Mouse (Mus musculus) liver, embryonic 16.5 days (tissue): Measurements from ENCODE around the gene Tmem33. TPM values are rescaled to one million over a fixed set of nuclear protein-coding genes. Genes with fewer than 3 reads are reported as not detected.

Experiments used
- ATAC-seq: fragments of 200-750 bp; cut with Nextera tagmentation; 2 replicates; pipeline ENCODE4 v1.8.0; 2017; ENCODE audit warnings: low read depth, mild to moderate bottlenecking, moderate number of reproducible peaks, moderate library complexity
- H3K27ac ChIP-seq: fragments of 300-500 bp; sonication (generic); 2 replicates; pipeline ENCODE4 v1.5.1; 2014; ENCODE audit warnings: mild to moderate bottlenecking, low read length
- H3K27me3 ChIP-seq: fragments of 300-500 bp; sonication (generic); 2 replicates; pipeline ENCODE4 v1.6.1; 2014; ENCODE audit warnings: low read depth, low read length, mixed read lengths; ENCODE audit not compliant: control insufficient read depth, insufficient read depth
- H3K36me3 ChIP-seq: fragments of 300-500 bp; sonication (generic); 2 replicates; pipeline ENCODE4 v1.6.1; 2014; ENCODE audit warnings: mild to moderate bottlenecking; ENCODE audit not compliant: control insufficient read depth, insufficient read depth
- H3K4me1 ChIP-seq: fragments of 300-500 bp; sonication (generic); 2 replicates; pipeline ENCODE4 v1.6.1; 2014; ENCODE audit warnings: low read depth, low read length, mixed read lengths; ENCODE audit not compliant: control insufficient read depth
- H3K4me2 ChIP-seq: fragments of 300-500 bp; sonication (generic); 2 replicates; pipeline ENCODE4 v1.6.1; 2014; ENCODE audit warnings: low read depth, low read length, mixed read lengths
- H3K4me3 ChIP-seq: fragments of 300-500 bp; sonication (generic); 2 replicates; pipeline ENCODE4 v1.5.1; 2014; ENCODE audit warnings: low read depth, mild to moderate bottlenecking, low read length
- H3K9ac ChIP-seq: fragments of 300-500 bp; sonication (generic); 2 replicates; pipeline ENCODE4 v1.6.1; 2014; ENCODE audit warnings: low read depth, low read length
- H3K9me3 ChIP-seq: fragments of 300-500 bp; sonication (generic); replicated peaks from 2 replicates; pipeline ENCODE4 v1.6.1; 2016; ENCODE audit warnings: low read length; ENCODE audit not compliant: control insufficient read depth
- WGBS: fragments of 180-500 bp; shearing (Covaris S2); extraction: QIAGEN DNeasy Blood & Tissue Kit; methylation state at CpG from one replicate; pipeline ENCODE4 v1.1.7; 2014; ENCODE audit not compliant: insufficient replicate concordance; 5-methylcytosine and 5-hydroxymethylcytosine counted together
- polyA plus RNA-seq: library from polyadenylated mRNA; unstranded; fragments of >200 nt; fragmentation: Nextera tagmentation; extraction: Ambion mirVana; gene quantifications from 2 replicates; pipeline ENCODE4 v1.2.1, GENCODE M21; 2015

Gene Tmem33
- polyA plus RNA-seq, 1 experiment from 2014 or later = 70.7 TPM

DNA sequence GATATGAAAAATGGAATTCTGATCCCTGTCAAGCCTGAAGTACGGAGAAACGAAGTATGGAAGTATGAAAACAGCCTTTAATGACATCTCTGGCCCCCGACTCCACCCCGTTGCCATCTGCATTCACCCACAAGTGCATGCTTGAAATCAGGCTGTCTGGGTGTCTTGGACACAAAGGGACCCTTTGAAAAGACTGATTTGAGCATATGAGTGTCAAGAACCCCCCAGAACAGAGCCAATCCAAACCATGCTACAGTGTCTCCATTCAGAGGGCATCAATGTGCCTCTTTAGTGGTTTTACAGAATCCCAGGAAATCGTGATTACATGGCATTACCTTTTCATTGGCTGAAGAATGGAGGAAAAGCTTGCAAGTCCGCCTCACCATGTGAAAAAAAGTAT lies 18.7 kb upstream of the Tmem33 start:
- H3K4me3 ChIP-seq = no peak overlapping the region
- WGBS = 56% methylated on average over 6 of the region's 6 CpGs
- no peaks in the 10 kb centered on the region for H3K4me1 ChIP-seq
- no peak overlapping the region for H3K4me2 ChIP-seq
- H3K27ac ChIP-seq = no peak overlapping the region
- H3K27me3 ChIP-seq = no peaks in the 10 kb centered on the region; the same call in 1 of the 2 replicates
- no peaks in the 10 kb centered on the region for H3K36me3 ChIP-seq
- no peaks in the 10 kb centered on the region for H3K9me3 ChIP-seq
- no peak overlapping the region for H3K9ac ChIP-seq
- no peak for ATAC-seq

DNA sequence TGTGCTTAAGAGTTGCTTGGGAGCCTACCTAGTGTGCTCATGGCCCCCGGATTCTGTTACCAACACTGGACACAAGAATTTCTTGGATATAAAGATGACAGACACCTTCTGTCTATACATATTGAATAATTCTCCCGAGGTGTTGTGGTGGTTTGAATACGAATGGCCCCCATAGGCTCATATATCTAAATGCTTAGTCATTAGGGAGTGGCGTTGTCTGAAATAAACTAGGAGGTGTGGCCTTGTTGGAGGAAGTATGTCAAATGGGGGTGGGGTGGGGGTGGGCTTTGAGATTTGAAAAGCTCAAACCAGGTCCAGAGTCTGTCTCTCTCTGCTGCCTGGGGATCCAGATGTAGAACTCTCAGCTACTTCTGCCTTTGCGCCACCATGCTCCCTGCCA lies 17.1 kb upstream of the Tmem33 start:
- no peak overlapping the region for H3K4me3 ChIP-seq
- H3K4me2 ChIP-seq = no peak overlapping the region
- no peaks in the 10 kb centered on the region; the same call in none of the 2 replicates for H3K27me3 ChIP-seq
- H3K9me3 ChIP-seq = no peaks in the 10 kb centered on the region
- ATAC-seq = no peak
- H3K4me1 ChIP-seq = no peaks in the 10 kb centered on the region
- 76% methylated on average over 5 of the region's 5 CpGs for WGBS
- no peak overlapping the region for H3K9ac ChIP-seq
- no peaks in the 10 kb centered on the region for H3K36me3 ChIP-seq
- no peak overlapping the region for H3K27ac ChIP-seq

DNA sequence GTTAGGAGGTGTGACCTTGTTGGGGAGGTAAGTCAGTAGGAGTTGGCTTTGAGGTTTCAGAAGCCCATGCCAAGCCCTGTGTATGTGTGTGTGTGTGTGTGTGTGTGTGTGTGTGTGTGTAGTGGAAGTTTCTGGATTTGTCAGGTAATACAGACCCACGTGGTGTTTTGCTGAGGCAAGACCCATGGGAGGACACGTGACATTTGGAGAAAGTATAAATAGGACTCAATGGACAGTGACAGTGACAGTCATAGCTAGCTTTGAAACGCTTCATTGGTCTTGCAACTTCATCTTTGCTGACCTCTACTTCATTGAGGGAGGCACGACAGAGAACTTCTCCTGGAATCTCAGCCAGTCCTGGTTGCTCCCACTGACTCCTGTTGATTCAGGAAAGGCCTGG lies 8.1 kb upstream of the Tmem33 start:
- Histone ChIP-seq H3K4me1 (no peaks in the 10 kb centered on the region), H3K36me3 (no peaks in the 10 kb centered on the region), H3K9ac (no peak overlapping the region), H3K4me2 (no peak overlapping the region), H3K9me3 (no peaks in the 10 kb centered on the region), H3K27ac (no peak overlapping the region), H3K4me3 (no peak overlapping the region), H3K27me3 (no peaks in the 10 kb centered on the region; the same call in 1 of the 2 replicates)
- WGBS = 47% methylated on average over 4 of the region's 4 CpGs
- no peak for ATAC-seq

DNA sequence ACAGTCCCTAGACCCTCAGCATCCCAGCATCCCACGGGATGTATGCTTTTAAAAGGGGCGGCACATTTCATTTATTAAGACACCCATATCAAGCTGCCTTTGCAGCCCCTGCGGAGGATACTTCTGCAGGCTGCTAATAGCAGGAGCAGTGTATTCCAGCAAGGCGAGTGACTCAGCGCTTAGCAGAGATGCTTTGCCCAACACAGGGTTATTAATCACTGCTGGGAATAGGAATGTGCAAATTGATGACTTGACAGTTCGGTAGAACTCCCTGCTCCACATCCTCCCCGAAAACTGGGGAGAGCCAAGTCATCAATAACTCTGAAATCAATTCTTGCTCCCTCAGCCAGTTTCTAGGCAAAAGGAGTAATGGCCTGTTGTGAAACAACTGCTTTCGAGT lies 4.7 kb upstream of the Tmem33 start:
- peaks cover 14% of the 10 kb centered on the region for H3K4me1 ChIP-seq
- no peak overlapping the region for H3K4me3 ChIP-seq
- no peak overlapping the region for H3K27ac ChIP-seq
- no peak overlapping the region for H3K9ac ChIP-seq
- H3K4me2 ChIP-seq = no peak overlapping the region
- no peak for ATAC-seq
- H3K36me3 ChIP-seq = no peaks in the 10 kb centered on the region
- WGBS = 63% methylated on average over 8 of the region's 8 CpGs
- no peaks in the 10 kb centered on the region for H3K9me3 ChIP-seq
- no peaks in the 10 kb centered on the region for H3K27me3 ChIP-seq

DNA sequence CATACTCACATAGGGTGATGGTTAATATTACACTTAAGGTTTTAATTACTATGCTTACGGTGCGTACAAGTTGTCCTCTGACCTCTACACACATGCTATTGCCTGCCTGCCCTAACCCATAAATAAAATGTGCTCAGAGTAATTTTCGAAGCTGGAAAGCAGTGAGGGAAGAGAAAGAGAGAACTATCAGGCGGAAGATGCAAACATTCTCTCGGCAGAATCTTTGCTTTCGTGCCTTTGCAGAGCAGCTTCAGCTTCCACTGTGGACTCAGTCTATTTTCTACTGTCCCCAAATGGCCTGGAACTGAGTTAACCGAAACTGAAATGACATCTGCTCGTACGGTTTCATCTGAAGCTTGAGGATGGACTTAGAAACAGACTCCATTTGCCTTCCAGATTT lies 1.9 kb upstream of the Tmem33 start:
- Histone ChIP-seq H3K4me3 (no peak overlapping the region), H3K4me1 (peaks cover 22% of the 10 kb centered on the region), H3K4me2 (no peak overlapping the region), H3K9me3 (no peaks in the 10 kb centered on the region), H3K9ac (no peak overlapping the region), H3K27ac (no peak overlapping the region), H3K27me3 (no peaks in the 10 kb centered on the region), H3K36me3 (no peaks in the 10 kb centered on the region)
- 81% methylated on average over 9 of the region's 9 CpGs for WGBS
- no peak for ATAC-seq

DNA sequence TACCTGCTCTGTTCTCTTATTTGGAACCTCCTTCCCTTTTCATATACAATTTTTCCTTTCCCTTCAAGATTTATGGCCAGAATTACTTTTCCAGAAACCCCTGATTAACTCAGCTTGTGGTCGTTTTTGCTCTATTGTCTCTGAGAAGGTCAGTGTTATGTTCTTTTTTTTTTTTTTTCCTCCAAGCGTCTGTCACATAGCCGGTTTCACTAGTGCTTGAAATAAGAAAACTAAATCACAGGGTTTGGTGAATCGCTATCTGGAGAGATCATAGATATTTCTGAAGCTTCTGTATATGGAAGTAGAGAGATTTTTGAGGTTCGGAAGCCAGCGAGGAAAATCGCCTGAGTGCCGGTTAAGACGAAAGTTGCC lies 220 bp upstream of the Tmem33 start:
- ATAC-seq = no peak
- H3K27me3 ChIP-seq = no peaks in the 10 kb centered on the region
- H3K9ac ChIP-seq = peak overlapping the region; percentile 69
- 0% methylated on average over 9 of the region's 9 CpGs for WGBS
- H3K4me3 ChIP-seq = peak overlapping the region; percentile 97
- peak overlapping the region; percentile 98 for H3K27ac ChIP-seq
- H3K4me1 ChIP-seq = peaks cover 22% of the 10 kb centered on the region
- peaks cover 13% of the 10 kb centered on the region for H3K36me3 ChIP-seq
- no peaks in the 10 kb centered on the region for H3K9me3 ChIP-seq
- peak overlapping the region; percentile 80 for H3K4me2 ChIP-seq

DNA sequence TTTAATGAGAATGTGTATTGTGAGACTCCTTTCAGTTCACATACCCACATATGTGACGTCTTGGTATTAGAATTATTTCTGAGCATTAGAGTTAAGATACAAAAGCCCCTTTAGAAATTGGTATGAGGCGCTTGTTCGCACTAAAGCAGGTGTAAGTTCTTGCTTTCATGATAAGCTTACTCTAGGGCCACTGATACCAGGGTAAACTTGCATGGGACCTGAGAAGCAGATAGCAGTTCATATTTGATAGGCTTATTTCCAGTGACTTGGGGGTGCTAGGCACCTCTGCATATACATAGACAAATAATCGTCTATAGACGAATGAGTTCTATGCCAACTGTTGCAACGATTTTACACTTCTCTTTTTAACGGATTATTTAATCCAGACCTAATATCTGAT lies 2.6 kb downstream of the Tmem33 start:
- Histone ChIP-seq H3K4me2 (peak overlapping the region; percentile 55), H3K9ac (peak overlapping the region; percentile 40; the same call in 1 of the 2 replicates)
- WGBS = 31% methylated on average over 7 of the region's 7 CpGs

DNA sequence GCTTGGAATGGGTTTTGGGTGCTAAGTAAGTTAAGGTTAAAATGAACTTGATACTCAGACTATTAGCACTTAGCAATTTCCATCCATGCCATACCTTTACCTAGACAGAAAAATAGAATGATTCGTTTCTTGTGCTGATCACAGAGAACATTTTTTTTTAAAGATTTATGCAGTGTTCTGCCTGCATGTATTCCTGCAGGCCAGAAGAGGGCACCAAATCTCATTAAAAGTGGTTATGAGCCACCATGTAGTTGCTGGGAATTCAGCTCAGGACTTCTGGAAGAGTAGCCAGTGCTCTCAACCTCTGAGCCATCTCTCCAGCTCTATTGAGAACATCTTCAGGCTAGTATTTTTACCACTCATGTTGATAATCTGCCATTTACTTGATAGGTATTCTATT lies 5.7 kb downstream of the Tmem33 start:
- ATAC-seq = no peak
- Histone ChIP-seq H3K9ac (no peak overlapping the region), H3K4me2 (no peak overlapping the region), H3K36me3 (peaks cover 45% of the 10 kb centered on the region), H3K4me3 (no peak overlapping the region), H3K27me3 (no peaks in the 10 kb centered on the region), H3K4me1 (peaks cover 9% of the 10 kb centered on the region), H3K27ac (no peak overlapping the region), H3K9me3 (no peaks in the 10 kb centered on the region)
- WGBS = 85% methylated on average over 1 of the region's 1 CpGs

More for the DNA sequence above, 2.6 kb downstream of the Tmem33 start:
- H3K36me3 ChIP-seq = peaks cover 31% of the 10 kb centered on the region
- peak overlapping the region; percentile 62 for H3K27ac ChIP-seq
- peaks cover 21% of the 10 kb centered on the region for H3K4me1 ChIP-seq
- H3K9me3 ChIP-seq = no peaks in the 10 kb centered on the region
- ATAC-seq = peak; percentile 64
- H3K4me3 ChIP-seq = peak overlapping the region; percentile 38
- no peaks in the 10 kb centered on the region for H3K27me3 ChIP-seq

DNA sequence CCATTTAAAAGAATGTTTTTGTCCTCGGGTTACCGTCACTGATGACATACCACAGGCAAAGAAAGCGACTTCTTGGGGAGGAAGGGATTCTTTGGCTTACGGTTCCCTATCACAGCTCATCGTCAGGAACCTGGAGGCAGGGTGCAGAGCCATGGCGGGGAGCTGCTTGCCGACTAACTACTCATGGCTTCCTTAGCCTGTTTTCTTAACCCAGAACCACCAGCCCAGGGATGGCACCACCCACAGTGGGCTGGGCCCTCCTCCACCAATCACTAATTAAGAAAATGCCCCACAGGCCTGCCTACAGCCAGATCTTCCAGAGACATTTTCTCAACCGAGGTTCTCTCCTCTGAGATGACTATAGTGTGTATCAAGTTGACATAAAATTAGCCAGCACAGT lies 8.9 kb downstream of the Tmem33 start:
- Histone ChIP-seq H3K4me1 (no peaks in the 10 kb centered on the region; the same call in 1 of the 2 replicates), H3K27me3 (no peaks in the 10 kb centered on the region), H3K36me3 (peaks cover 40% of the 10 kb centered on the region)

More for the DNA sequence above, 8.9 kb downstream of the Tmem33 start:
- Histone ChIP-seq H3K27ac (no peak overlapping the region), H3K9ac (no peak overlapping the region), H3K4me3 (no peak overlapping the region), H3K4me2 (no peak overlapping the region), H3K9me3 (no peaks in the 10 kb centered on the region)
- WGBS = 83% methylated on average over 8 of the region's 8 CpGs
- ATAC-seq = peak; percentile 27; the same call in 1 of the 2 replicates
